Mouse (Mus musculus): Measurements from ENCODE around the gene Dppa3.
"Not testable (repeated sequence)": the region's sequence is repeated elsewhere in the genome, so short reads cannot be mapped to it uniquely, and the experiment has no call there.

Dppa3 gene

DNA sequence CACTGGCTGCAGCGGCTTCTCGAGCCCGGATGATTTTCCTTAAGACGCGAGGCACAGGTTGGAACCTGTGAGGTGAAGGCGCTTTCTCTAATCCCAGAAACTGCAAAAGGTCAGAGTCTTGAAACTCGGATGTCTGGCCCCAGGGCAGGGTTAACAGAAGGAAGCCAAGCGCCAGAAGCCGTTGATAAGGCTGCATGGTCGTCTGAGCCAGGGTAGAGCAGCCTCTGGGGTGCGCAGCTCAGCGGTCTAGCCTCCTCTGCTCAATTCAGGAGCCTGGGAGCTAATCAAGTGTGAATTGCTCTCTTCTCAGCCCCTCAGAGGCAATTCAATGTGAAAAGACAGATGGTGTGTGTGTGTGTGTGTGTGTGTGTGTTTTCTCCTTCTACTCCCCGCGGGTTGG lies 16.4 kb upstream of the Dppa3 start, which contains the start of gene Gdf3:
Gene Gdf3 (minus strand): TSS at position 317 of the 400 bp plus-strand sequence.
- no peak for DNase-seq (ENCODE audit: extremely low read depth, low read depth, low spot score)

DNA sequence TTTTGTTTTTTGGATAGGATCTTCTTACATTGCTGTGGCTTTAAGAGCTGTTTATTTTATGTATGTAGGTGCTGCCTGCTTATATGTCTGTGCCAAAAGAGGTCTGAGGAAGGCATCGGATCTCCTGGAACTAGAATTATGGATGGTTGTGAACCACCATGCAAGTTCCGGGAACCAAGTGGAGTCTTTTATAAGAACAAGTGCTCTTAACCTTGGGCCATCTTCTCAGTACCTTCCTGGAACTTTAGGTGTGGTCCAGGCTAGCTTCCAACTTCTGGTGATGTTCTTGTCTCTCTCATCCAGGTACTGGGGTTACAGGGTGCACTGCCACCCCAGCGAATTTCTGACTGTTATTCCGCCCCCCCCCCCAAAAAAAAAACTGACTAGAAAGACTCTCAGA lies 13.8 kb upstream of the Dppa3 start:
- DNase-seq (ENCODE audit: extremely low read depth, low read depth, low spot score), result no peak

DNA sequence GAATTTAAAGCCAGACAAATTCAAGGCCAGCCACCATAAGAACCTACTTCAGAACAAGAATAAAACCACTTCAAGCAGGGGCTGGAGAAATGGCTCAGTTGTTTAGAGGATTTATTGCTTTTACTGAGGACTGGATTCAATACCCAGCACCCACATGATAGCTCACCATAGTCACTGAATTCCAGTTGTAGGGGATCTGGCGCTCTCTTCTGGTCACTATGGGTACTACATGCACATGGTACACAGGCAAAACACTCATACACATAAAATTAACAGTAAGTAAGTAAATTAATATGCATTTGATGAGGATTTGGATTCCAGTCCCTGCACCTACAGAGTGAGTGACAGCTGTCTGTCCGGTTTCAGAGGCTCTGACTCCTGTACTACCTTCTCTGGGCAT lies 12.2 kb upstream of the Dppa3 start:
- DNase-seq (ENCODE audit: extremely low read depth, low read depth, low spot score), result no peak

DNA sequence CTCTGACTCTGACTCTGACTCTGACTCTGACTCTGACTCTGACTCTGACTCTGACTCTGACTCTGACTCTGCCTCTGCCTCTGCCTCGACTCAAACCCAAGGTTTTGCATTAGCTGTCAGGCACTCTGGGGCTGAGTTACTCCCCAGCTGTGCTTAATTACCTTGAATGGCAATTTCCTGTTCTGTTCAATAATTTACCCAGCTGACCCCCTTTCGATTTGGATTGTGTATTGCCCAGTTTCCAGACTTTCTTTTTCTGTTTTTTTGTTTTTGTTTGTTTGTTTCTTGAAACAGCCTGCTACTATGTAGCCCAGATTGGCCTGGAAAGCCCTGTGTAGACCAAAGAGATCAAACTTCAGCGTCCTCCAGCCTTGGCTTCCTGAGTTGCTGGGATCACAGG lies 10.2 kb upstream of the Dppa3 start:
- no peak for DNase-seq (ENCODE audit: extremely low read depth, low read depth, low spot score)

DNA sequence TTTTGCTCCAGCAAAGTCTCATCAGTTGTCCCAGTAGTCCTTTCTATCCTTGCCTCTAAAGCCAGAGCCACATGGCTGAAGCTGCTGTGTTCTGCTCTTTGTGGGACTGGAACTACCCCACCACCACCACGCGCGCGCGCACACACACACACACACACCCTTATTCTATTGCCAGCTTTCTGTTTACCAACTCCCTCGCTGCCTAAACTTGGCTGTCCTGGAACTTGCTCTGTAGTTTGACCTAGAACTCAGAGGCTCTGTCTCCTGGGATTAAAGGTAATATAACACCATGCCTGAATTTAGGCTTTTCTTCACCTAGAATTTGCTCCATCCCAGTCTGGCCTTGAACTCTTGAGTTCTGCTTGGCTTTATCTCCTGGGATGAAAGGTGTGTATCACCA lies 5.1 kb upstream of the Dppa3 start:
- DNase-seq (ENCODE audit: extremely low read depth, low read depth, low spot score), result no peak

DNA sequence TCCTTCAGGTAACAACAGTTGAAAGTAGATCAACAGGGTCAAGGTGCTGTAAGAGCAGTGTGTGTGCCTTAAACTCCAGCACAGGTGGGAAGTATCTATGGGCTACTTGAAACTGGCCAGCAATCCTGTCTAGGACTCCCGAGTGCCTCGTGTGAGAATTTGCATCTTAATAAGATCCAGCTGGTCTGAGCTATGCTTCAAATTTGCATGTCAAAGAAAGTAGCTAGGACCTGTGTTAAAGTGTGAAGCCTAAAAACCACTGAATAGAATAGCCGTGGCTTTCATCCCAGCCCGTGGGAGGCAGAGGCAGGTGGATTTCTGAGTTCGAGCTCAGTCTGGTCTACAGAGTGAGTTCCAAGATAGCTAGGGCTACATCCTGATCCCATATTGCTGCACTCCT lies 1.7 kb upstream of the Dppa3 start:
- no peak for DNase-seq (ENCODE audit: extremely low read depth, low read depth, low spot score)

DNA sequence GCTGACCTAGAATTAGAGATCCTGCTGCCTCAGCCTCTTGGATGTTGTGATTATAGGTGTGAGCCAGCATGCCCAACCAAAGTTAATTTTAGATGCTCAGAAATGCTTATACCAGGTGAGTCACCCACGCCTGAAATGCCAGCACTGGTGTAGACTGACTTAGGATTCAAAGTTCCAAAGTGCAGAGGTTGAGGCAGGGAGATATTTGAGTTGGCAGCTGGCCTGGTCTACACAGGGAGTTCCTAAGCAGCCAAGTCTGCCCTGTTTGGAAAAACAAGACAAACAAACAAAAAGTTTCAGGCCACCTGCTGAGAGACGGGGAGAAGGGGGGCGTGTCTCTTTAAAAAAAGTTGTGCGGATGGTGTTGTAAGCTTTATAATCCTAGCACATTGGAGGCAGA lies 1.1 kb upstream of the Dppa3 start:
- no peak for DNase-seq (ENCODE audit: extremely low read depth, low read depth, low spot score)

DNA sequence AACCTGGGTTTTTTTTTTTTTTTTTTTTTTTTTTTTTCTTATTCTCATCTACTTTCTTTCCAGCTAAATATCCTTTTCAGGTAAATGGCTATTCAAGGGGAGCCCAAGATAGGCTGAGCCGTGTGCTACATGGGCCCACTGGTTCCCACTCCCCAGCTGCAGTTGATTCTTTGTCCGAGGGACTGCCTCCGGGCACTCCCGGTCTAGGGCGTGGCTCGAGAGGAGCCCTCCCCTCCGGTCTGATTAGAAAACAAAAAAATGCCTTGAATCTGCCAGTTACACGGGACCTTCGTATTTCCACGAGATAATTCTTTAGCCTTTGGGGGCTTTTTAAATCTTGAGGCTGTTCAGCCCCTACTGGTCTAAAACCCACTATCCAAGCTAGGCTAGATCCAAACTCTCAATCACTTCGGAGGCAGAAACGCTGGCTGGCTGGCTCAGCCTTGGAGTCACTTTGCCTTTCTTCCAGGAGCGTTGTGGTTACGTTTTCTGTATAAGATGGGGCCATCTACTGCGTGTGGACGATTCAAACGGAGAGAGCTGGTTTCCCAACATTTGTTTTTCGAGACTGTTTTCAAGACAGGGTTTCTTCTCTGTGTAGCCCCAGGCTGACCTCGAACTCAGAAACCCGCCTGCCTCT lies 1.4 kb downstream of the Dppa3 start:
- no peak for DNase-seq (ENCODE audit: extremely low read depth, low read depth, low spot score)

DNA sequence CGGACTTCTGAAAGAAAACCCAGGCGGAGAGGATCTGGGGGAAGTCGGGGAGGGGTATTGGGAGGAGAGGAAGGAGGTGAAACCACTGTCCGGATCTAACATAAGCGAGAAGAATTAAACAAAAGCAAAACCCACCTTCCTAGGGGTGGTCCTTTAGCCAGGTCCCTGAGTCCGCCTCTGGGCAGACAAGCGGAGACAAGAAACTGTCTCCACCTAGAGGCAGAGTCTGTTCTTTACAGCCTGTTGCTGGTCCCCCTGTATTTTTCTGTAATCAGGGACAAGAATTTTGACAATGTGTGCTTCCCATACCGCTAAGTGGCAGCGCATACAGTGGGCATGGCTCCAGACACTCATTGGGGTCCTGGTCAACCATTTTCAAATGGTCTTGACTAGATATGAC lies 7.2 kb downstream of the Dppa3 start:
- no peak for DNase-seq (ENCODE audit: extremely low read depth, low read depth, low spot score)

DNA sequence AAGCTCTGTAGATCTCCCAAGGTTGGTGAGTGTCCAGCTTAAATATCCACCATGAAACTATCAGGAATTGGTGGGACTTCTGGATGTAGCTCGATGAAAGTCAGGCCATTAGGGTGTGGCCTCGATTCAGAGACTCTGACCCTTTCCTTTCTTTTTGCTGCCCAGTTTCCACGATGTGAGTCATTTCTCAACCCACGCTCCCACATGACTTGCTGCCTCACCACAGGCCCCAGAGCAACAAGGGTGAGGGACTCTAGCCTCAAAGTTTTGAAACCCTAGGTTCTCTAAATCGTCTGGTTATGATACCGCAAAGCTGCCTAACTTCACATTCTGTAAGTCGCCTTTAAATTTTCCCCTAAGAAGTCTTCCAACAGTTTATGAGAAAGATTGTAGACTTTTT lies 9.1 kb downstream of the Dppa3 start:
- no peak for DNase-seq (ENCODE audit: extremely low read depth, low read depth, low spot score)

DNA sequence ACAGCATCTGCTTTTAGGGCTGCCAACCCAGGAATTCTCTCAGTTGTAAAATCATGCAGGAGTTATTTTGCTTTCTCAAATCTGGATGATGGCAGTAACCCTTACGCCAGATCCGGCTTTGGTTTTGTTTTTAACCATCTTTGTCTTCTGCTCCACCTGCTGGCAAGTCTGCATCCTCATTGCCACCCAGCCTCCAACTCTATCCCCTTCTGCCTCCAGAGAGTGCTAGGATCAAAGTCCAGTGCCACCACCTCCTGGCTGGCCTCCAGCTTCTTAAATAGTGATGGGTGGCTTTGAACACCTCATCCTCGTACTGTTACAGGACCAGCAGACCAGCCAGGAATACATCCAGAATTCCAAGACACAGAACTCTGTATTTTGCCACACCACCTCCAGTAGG lies 10.5 kb downstream of the Dppa3 start:
- no peak for DNase-seq (ENCODE audit: extremely low read depth, low read depth, low spot score)

DNA sequence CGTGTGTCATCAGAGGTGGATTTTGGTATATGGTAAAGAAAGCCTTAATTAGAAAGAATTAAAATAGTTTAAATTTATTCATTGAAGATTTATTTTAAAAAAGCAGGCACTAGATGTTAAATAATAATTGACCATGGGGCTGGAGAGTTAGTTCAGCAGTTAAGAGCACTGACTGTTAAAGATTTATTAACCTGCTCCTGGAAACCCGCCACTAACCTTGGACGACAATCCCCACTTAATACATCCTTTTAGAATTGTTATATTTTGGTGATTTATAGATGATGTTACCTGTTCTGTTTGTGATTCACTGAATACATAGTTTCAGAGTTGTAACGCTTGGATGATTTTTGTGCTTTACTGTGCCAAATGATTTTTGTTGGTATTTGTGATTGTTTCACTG lies 11.4 kb downstream of the Dppa3 start:
- not testable (repeated sequence) for DNase-seq (ENCODE audit: extremely low read depth, low read depth, low spot score)

DNA sequence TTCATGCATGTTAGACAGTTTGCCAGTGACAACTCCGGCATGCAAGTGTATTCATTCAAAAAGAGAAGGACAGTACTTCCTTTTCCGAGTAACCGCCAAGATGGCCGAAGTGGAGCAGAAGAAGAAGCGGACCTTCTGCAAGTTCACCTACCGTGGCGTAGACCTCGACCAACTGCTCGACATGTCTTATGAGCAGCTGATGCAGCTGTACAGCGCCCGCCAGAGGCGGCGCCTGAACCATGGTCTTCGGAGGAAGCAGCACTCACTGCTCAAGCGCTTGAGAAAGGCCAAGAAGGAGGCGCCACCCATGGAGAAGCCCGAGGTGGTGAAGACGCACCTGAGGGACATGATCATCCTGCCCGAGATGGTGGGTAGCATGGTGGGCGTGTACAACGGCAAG lies 18.0 kb downstream of the Dppa3 start:
- DNase-seq (ENCODE audit: extremely low read depth, low read depth, low spot score), result not testable (repeated sequence)

DNA sequence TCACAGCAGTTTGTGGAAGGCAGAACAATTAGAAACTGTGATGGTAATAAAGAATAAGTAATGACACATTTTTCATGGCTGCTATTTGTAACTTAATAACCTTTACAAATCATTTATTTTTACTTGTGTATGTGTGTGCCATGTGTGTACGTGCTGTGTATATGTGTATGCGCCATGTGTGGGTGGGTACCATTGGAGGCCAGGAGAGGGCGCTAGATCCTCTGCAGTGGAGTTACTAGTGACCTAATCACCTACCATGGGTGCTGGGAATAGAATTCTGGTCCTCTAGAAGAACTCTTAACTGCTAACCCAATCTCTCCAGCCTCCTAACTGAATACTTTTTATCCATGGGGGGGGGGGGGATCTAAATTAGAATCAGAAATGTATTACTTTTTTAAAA lies 23.7 kb downstream of the Dppa3 start:
- DNase-seq (ENCODE audit: extremely low read depth, low read depth, low spot score), result no peak

DNA sequence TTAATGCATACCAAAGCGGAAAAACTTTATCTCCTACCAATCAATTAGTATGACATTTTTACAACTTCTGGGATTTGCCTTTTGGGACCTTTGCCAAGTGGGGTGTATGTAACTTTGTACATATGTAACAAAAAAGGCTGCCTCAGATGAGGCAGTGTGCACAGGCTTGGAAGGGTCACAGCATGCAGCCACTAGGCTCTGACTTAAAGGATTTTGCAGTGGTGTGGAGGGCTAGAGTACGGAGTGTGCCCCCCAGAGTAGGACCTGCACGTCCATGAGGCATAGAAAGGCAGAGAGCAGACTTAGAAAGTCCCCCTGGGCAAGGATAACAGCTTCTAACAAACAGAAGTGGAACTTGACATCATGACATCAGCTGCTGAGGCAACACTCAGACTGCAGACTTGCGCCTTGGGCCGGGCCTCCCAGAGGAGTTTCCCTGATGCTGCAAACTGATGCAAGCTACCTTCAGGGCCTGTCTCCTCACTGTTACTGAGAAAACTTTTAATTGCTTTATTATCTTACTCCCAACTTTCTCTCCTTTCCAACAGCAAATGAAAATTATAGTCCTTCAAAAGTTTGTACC lies 24.3 kb downstream of the Dppa3 start:
- no peak for DNase-seq (ENCODE audit: extremely low read depth, low read depth, low spot score)

DNA sequence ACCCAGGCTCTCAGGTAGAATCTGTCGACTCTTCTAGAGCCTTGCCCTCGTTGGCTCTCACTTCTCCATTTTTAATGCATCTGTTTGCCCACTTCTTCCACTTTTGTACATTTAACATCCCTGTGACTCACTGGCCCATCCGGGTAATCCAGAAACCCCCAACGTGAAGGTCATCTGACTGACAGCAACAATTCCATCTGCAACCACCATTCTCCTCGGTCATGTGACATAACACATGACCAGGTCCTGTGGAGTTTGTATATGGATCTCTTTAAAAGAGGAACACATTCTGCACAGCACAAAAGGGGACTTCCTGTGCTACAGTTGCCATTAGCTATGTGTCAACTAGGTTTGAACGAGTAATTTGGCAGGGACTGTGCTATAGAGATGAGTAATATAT lies 28.1 kb downstream of the Dppa3 start:
- no peak for DNase-seq (ENCODE audit: extremely low read depth, low read depth, low spot score)

DNA sequence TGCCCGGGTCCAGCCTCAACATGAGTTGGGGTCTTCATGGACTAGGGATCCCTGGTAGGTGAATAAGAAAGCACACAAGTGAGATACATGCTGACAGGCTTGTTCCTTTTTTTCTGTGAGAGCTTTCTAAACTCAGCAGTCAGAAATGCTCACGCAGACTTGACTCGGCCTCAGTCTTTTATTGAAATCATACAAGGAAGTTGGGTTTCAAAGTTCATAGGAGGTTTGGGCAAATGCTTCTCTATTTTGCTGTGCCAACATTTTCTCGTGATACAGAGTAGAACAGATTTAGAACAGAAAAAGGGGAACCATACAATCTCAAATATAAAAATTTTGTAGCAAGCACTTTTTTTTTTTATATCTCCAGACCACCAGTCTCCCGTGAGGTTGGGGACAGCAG lies 31.4 kb downstream of the Dppa3 start:
- DNase-seq (ENCODE audit: extremely low read depth, low read depth, low spot score), result no peak

DNA sequence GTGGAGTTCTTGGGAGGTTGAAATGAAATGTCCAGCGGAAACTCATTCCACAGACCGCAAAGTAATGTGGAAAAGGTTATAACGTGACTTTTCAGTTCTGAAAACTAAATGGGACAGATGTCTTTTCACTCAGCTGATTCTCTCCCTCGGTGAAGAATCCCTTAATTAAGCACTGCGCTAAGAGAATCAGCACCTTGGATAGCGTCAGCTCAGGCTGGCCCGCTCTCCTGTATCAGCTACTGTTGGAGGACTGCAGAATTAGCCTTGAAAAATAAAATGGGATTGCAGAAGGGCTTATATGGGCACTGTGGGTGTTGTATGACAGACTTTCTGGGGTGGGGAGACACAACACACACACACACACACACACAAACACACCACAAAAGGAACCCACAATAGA lies 33.4 kb downstream of the Dppa3 start:
- no peak for DNase-seq (ENCODE audit: extremely low read depth, low read depth, low spot score)

DNA sequence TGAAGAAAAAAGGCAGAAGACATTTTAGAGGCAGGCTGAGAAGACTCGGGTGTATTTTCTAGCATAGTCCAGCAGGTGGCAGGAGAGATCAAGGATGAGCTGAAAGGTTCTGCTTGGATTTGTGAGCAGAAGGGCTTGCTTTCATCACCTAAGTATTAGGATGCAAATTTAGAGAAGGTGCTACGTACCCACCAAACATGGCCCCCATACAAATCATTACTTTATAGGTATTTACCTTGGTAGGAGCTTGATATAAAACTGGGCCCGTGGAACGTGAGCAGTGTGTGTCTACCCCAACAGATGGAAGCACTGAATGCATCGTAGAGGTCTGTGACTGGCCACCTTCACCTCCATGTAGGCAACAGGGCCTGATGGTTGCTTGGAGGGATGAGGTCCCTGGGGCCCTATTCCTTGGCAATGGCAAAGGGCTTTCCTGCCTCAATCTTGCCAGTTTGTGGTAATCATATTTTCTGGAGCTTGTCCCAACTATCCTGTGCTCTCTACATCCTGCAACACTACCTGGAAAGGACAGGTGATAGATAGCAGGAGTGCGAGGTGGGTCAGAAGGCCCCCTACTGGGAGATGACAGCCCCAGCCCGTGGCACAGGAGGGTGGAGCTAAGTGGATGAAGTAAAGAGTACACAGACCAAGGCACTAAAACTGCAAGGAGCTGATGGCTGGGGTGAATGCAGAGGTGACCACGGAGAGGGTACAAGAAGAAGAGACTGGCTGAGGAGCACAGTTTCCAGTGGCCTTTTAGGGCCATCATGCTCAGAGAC lies 34.6 kb downstream of the Dppa3 start:
- no peak for DNase-seq (ENCODE audit: extremely low read depth, low read depth, low spot score)

DNA sequence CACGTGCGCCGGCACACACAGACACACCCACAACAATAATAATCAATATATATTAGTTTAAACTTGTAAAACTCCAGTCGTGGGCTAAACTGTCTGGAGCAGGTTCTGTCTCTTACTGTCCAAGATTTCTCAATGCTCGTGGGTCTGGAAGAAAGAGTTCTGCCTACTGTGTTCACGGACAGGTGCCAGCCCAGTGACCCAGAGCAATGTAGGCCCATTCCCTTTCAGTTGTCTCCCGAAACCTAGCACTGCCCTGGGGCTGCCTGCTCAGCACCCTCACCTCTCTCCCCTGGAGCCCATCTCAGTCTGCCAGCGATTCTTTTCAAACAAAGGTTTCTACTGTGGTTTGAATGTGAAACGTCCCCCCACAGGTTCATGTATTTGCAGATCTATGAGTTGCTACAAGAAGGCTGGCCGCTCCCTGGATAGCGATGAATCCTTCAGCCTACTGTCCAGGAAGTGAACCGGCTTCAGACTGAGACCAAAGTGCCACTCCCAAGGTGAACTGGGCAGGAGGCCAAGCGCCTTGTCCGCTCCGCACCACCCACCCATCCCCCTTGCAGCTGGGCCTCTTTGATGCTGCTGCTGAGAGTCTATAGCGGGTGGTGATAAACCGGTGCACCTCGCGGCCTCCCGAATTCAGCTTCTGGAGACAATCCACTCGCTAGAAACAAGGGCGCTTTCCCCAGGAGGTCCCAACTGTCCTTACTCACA lies 36.5 kb downstream of the Dppa3 start:
- no peak for DNase-seq (ENCODE audit: extremely low read depth, low read depth, low spot score)

DNA sequence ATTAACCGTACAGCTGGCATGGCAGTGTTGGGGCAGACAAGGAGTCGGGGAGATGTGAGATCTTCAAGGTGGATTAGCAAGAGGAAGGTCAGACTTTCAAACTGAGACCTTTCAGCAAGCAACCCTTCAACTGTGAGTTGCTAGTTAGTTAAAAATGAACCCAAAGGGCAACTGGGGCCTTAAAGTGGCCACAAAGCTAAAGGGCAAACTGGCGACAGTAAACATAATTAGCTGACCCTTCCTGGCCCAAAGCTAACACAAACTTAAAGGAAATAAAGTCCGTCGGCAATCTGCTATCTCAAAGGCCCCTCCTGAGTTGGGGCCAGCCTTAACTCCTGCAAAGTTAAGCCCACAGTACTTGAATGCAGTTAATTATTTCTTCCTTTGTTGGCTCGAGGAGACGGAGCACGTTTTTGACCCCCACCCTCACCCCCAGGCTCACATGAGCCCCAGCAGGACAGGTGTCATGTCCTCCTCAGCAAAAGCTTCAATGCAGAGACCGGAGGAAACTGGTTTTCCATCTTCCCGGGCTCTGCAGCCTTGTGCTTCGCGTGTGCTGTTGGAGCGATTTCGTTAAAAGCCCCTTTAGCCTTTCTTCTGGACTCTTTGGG lies 37.5 kb downstream of the Dppa3 start:
- no peak for DNase-seq (ENCODE audit: extremely low read depth, low read depth, low spot score)
